Mouse (Mus musculus): ENCODE measurements around the gene Actl9.
A peak's percentile ranks its signal among the peaks of the same experiment; 100 is the strongest.

Gene Actl9

DNA sequence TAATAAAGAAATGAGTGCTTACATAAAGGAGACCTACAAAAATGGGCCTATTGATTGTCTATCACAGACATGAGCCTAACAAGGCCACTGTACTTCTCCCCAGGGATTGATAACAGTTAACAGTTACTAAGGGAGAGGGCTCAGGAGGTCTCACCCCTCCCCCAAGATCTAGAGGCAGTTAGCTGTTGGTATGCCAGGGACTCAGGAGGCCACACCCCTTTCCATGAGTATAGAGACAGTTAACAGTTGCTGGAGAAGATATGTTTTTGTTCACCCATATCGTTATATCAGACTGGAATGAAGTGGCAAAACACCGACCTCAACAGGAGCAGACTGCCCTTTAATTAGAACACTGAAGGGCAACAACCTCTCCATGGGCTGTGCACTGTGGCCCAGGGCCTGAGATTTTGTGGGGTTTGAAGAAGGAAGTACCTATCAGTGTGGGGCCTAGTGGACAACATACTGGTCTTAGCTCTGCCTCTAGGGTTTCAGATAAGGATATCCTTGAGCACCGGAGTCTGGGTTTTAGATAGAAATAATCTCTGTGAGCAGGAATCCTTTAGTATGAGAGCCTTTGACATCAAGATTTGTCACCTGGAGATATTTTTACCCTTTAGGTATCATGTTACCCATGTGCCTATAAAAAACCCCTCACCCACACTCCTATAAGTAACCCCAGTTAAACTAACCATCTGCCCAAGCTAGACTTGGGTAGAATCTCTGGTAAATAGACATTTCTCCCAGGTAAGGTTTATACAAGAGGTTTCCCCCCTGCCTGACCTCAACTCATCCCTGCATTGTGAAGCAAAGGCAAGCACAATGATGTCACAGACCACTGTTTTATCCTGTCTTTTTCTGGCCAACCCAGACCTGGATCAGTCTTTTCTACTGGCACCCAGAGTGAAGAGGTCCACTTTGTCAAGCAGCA lies at the start of gene Actl9:
Gene Actl9, plus strand, starts transcription at position 878 of the 928 bp plus-strand sequence.
- DNase-seq, result no peak

DNA sequence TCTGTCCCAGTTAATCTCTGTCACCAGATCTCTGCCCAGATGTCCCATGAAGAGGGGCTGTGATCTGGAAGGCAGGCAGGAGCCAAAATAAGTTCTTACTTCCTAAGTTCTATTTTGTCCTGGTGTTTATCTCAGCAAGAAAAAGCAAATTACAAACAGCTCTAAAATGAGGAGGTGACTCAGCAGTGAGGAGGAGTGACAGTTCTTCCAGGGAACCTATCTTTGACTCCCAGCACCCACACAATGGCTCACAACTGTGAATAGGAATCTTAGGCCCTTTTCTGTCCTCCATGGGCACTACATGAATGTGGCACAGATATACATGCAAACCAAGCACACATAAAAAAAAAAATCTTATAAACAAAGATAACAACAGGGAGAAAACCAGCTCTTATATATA lies 47.0 kb upstream of the Actl9 start:
- no peak for DNase-seq

DNA sequence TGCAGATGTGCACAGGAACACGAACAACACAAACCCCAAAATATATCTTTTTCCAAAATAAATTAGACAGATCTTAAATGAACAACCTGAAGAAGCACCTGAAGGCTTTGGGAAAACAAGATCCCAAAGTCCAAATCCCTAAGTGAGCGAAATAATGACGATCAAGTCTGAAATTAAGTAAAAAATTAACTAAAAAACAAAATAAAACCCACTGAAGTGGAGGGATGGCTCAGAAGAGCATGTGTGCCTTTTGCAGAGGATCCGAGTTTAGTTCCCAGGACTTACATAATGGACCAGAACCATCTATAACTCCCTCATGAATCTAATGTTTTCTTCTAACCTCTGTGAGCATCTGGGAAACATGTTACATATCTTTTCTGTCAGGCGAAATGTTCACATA lies 40.4 kb upstream of the Actl9 start:
- no peak for DNase-seq

DNA sequence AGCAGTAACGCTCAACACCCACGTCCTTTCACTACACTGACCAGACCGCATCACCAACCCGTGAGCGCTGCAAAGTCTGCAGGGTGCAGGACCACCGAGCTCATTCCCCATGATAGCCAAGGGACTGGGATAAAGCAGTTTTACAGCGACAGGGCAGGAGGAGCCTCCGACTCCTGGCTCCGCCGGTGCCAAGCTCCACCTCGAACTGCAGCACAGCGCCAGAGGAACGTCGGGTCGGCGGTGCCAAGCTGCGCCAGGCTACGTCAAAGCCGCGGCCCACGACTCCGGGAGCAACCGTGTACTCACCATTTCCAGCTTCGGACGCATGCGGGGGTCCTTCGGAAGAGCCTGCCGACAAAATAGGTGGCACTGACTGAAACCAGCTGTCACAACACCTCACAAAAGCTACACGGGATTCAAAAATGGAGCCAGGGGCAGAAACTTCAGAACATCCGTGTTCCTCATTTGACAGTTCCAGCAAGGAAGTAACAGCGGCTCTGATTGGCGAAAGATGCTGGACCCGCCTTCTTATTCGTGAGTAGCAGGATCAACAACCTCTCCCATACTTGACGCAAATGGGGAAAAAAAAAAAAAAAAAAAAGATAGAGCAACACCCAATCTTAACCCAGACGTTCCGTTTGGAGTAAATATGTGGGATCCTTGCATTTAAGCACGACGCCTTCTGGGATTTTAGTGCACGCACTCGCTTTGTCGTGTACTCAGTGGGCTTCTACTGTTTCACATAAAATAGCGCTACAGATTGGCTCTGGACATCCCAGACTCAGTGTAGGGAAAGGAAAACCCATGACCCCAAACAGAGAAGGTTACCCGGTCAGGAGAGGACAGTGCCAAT lies 38.3 kb upstream of the Actl9 start, which contains the start of gene Zfp101:
Gene Zfp101, minus strand, starts transcription at position 460 of the 853 bp plus-strand sequence.
- DNase-seq, result peak; percentile 95

DNA sequence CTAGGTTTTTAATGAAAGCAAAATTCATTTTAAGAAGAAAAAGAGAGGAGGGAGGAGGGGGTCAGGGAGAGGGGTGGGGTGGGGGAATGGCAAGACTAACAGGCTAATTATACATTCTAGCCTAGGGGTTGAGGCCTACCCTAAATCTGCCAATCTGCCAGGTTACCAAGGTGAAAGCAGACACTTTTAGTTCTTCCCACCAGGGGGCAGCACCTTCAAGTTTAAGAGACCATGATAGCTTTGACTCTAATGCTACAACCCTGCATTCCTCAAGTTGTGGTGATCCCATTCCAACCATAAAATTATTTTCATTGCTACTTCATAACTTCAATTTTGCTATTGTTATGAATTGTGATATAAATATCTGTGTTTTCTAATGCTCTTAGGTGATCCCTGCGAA lies 6.5 kb downstream of the Actl9 start:
- DNase-seq, result peak; percentile 90

DNA sequence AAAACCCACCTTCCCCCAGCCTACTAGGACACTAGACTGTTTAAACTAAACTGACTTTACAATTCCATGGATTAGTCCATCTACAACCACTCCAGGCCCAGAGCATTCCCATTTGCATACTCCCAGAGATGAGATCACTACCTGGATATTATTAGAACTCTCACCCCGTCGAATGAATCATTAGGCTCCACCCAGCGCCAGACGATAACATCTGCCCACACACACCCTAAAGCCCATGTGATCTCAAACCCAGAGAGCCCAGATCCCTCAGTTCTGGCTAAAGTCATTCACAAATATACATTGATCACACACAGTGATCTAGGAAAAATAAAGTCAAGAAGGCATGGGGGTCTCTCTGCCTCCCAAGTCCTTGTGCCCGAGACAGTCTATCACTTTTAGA lies 7.2 kb downstream of the Actl9 start:
- DNase-seq, result no peak

DNA sequence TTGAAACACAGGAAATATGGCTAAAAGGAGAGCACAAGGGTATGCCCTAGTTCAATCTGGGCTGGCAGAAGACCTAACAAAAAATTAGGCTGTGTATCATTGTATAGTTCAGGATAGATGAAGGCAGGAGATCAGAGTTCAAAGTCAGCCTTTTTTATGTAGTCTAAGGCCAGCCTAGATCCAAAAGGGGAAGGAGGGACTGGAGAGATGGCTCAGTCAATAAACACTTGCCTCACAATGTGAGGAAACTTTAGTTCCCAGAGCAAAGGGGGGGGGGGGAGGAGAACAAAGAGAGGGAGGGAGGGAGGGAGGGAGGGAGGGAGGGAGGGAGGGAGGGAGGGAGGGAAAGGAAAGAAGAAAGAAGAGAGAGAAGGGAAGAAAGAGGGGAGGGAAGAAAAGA lies 8.5 kb downstream of the Actl9 start:
- no peak for DNase-seq

DNA sequence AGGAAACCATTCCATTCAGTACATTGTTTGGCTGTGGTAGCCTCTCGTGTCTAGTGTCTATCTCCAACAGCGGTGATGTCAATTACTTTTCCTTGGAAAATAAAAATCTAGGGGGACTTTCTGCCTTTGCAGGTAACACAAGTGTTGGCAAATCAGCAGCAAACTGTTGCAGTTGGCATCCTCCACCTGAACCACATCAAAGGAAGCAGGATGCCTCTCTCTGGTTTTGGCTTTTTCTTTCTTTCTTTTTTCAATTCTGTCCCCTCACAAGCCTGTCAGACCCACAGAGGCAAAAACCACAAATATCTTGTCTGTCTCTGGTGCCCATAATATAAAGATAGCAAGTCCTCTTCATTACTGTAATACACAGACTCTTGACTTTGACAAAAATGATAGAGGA lies 23.9 kb downstream of the Actl9 start:
- no peak for DNase-seq

DNA sequence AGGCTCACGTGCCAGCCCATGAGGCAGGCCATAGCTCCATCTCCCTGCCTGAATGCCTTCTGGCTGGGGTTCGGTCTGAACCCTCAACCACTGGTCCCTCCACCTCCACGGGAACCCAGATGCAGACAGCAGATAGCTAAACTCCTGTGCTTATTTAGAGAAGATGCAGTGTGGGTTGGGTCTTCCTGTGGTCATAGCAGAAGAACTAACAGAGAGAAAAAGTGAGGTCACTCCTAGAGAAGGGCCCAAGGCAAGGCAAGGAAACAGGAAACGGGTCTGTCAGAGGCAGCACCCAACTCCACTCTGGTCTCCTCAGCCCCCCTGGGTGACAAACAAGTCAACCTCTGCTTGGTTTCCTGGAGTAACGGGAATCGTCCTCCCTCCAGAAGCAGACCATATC lies 38.5 kb downstream of the Actl9 start:
- DNase-seq, result no peak

Data from cerebellum, adult 9-10 months (tissue).